Mouse (Mus musculus): Measurements from ENCODE around the gene Pakap. TPM values are rescaled to one million over a fixed set of nuclear protein-coding genes. Genes with fewer than 3 reads are reported as not detected.

Gene Pakap
- total RNA-seq, 2 experiments from 2014 or later = 6.7 to 7.0 TPM

GRCm38 (mm10) chr4:57626921-57627320 lies 58.9 kb downstream of the Pakap start:
- DNase-seq = no peak

DNA sequence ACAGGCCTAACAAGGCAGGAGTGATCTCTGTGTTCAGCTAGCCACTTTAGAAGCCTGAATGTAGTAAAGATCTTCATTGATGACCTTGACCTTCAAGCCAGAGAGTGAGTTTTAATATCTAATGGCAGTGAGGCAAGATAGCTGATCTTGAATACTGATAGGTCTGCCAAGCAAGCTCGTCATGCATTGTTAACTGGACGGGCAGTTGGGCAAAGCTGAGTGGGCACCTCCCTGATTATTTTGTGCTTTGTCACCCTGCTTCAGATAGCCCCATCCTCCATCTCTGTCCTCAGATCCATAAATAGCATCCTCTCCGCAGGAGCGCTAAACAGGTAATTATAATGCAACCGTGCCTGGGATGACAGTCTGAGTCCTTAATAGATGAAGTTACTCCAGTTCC lies 64.4 kb downstream of the Pakap start:
- no peak for DNase-seq

DNA sequence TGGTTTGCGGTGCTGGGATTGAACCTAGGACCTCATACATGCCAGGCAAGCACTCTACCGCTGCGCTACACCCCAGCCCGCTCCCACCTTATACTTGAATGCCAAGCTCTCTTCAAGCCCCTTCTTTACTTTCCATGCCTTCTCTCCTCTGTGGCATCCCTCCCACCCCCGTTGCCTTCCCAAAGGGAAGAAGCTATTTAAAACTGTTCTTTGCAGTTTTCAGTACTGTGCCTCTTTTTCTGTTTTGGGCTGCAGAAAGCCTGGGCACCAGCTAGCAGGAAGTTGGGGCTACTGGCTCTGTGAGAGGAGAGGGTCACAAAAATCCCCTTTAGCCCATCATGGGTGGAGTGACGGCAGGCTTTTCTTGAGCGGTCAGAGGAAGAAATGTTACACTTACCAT lies 65.1 kb downstream of the Pakap start:
- no peak for DNase-seq

DNA sequence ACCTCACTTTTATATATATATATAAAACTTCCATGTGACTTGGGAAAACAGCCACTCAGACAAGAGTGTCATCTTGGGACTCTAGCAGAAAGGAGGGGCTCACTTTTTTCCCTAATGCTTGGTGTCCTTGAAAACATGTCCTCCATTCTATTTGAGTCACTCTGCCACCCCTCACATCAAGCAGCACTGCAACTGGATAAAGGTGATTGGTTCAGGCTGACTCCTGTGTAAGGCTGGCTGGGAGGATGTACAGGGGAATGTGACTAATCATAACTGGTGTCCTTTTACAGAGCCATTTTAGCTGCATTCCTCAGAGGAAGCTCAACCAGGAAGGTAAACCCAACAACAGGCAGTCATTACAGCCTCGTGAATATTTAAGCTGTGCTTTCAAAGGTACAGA lies 67.0 kb downstream of the Pakap start:
- DNase-seq = no peak

GRCm38 (mm10) chr4:57636782-57637482 lies 69.0 kb downstream of the Pakap start:
- no peak for DNase-seq

DNA sequence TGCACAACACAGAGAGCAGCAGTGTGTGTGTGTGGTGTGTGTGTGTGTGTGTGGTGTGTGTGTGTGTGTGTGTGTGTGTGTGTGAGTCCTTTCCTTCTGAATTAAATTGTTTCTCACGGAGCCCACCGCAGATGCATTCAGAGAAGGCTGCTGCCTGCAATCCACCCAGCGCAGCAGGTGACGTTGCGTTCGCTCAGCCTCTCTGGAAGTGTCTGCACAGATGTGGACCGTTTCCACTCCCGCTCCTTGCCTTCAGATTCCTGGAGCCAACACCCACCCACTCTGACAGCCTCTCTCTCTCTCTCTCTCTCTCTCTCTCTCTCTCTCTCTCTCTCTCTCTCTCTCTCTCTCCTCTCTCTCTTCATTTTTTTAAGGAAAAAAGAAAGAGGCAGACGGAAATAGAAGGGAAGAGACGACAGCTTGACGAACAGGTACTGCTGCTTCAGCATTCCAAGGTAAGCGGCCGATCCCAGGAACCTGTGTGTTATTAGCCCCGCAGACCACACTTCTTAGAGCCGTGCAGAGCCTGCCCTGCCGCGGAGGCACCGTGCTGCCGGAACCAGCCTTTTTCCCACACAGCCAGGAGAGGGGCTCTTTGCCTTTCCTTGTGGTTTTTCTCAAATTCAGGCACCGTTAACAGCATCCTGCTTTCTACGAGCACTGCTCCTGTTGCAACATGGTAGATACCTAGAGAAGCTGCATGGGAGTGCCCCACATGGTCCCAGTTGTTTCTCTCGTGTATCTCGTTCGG lies 69.8 kb downstream of the Pakap start:
- DNase-seq = no peak

DNA sequence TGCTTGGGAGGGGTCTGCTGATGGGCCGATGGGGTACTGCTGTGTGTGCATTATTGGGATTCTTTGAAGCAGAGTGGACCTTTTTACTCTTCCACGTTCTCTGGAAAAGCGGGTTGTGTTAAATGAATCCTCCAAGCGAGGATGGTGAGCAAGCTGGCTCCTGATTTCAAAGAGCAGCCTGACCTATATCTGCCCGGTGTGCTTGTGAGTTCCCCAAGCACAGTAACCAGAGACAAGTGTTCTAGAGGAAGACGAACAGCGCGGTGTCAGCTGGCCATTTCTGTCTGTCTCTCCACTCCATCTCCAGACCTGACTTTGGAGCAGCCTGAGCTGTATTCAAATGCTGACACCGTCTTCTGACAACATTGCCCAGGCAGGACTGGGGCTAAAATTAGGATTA lies 71.0 kb downstream of the Pakap start:
- no peak for DNase-seq

GRCm38 (mm10) chr4:57640222-57640621 lies 72.2 kb downstream of the Pakap start:
- DNase-seq = no peak

GRCm38 (mm10) chr4:57640971-57641370 lies 73.0 kb downstream of the Pakap start:
- DNase-seq = no peak

DNA sequence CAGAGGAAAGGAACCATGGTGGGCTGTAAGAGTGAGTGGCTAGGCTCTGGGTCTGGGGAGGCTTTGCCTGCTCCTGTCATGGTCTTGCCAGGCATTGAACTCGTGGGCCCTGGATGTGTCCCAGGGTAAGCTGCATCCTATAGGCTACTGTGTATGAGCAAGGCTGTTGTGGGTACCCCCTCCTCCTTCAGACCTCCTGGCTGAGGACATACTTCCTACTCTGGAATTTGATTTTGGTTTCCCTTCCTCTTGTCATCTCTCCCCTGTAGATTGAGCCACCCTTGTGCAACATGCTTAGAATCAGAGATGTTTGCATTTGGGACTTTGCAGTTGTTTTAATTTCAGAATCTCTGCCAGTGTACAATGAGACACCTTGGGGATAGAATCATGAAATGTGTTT lies 83.0 kb downstream of the Pakap start:
- DNase-seq = no peak

DNA sequence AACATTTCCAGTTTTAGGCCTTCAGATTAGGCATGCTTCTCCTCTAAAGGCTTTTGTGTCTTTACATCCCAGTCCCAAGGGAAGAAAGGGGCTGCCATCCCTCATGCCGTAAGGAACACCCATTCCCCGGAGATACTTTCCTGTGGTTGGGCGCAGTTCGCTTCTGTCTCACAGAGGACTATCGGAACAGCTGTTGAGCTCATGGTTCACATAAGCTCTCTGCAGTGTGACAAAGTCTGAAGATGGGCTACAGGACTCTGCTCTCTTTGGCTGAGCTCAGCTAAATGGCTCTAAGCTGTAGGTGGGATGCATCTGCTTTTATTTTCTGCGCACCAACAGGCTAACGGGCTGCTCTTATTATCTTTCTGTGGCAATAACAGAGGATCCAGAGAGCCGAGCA lies 83.6 kb downstream of the Pakap start:
- DNase-seq = no peak

- no peak for DNase-seq
Measured at GRCm38 (mm10) chr4:57652185-57652904, 84.4 kb downstream of the Pakap start.

DNA sequence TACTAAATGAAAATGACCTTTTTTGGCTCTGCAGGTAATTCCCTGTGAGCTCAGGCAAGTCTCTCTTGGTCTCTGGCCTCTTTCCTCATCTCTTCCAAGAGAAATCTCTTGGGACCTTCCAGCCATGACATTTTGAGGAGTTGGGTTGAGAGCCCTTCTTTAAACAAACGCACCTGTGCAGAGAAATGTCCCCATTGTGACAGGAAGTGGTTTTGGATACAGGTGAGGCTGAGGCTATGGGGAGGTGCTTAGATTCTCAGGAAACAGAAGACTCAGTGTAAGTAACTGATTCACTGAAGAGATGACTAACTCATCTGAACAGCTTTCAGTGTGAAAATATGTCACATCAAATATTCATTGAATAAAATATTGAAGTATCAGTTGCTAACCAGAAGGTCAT lies 88.0 kb downstream of the Pakap start:
- DNase-seq = no peak

GRCm38 (mm10) chr4:57656388-57656787 lies 88.4 kb downstream of the Pakap start:
- no peak for DNase-seq

DNA sequence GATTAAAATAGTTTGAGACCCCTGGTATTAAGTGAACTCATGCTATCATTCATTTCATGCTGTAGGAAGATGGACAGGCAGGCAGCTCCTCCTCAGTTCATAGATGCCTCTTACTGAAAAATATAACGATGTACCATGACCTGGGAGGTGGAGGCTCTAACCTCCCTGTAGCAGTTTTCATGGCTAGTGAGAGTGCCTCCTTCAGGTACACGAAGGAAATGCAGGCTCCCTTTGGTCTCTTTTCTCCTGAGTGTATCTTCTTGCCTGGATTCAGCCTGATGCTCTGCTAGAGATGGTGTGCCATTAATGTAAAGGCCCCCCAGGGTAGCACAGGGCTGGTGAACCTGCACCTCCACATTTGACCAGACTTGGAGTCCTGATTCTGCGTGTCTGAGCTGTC lies 88.9 kb downstream of the Pakap start:
- DNase-seq = no peak

GRCm38 (mm10) chr4:57660470-57660869 lies 92.5 kb downstream of the Pakap start:
- DNase-seq = no peak

DNA sequence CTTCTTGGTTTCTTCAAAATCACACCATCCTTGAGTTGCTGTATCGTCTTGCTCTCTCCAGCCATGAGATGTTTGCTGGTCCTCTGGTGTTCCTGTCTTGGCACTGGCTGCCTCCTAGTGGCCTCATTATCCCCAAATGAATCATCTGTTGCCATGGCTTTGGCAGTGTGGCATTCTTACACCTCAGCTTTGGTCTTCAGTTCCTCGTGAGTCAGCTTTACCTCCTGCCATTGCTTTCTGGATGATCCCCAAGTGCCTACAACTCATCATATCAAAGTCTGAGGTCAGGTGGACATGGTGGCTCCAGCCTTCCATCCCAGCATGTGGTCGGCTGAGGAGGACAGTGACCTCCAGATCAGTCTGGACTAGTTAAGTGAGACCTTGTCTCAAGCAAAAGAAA lies 98.1 kb downstream of the Pakap start:
- DNase-seq = no peak

DNA sequence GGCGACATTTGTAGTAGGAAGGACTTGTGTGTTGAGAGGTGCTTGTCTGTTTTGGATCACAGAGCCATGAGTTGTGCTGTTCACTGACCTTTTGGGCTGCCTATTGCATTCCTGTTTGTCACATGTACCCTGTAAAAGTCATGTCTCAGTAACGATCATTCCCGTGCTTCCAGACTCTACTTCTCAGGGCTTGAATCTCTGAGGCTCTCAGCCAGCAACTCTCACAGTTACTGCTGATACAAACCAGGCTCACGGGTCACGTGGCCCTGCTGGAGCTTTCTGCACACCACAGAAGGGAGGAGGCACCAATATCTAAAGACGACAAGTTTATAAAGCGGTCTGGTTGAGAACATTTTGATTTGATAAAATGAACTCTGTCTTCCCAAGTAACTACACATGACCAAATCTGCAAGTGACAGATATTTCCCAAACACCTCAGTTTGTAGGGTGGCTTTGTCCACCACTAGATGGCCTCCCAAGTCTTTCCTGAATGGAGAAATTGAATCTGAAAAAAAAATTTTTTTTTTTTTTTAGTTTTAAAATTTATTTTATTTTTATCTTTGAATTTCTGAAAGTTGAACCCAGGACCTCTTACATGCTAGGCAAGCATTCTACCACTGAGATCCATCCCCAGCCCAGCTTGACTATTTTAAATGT lies 103.0 kb downstream of the Pakap start:
- DNase-seq = no peak

DNA sequence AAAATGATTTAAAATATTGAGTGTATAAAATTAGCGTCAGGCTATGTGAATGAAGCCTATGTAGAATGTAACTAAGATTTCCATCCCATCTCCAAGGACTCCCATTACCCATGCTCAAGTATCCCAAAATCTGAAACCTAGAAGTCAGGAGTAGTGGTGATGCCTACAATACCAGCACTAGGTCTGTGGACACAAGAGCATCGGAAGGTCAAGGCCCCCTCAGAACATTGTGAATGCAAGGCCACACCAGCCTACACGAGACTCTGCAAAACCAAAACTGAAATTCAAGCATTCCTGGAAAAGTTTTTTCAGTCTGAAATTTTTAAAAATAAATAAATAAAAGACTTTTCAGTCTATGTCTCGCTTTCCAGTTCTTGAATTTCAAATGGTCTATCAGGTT lies 104.6 kb downstream of the Pakap start:
- no peak for DNase-seq

DNA sequence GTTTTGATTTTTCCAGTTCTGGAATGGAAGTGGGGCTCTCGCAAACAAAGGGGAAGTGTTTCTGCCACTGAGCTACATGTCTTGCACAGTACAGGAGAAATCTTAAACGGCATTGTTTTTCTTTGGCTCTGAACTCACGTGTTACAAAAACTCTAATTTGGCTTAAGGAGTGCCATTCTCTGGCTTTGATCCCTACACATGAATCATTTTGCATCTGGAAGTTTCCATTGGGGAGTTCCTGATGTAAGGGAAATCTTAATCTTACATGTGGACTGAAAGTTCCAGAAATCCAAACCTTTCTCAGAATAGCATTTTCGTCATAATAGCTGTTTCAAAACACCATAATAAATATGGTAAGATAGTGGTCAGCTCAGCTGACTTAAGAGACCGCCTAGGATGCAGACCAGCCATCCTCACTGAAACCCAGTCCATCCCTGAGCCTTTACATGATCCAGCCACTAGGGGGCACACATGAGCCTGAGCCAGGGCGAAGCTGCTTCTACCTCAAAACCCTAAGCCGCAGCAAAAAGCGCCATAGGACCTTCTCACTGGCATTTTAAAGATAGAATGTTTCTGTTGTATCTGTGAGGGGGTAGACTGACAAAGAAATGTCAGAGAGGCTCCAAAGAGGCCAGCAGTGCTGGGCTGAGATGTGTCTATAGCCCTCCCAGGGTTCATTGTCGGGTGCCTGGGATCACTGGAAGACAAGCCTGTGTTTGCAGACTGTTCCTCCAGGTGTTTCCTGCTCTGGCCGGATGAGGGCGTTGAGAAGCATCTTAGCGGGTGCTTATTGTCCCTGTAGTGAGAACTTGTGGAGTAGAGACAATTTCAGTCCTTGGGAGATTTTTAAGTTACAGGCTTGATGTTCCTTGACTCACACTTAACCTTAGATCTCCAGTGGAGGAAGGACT lies 105.3 kb downstream of the Pakap start:
- DNase-seq = peak; percentile 73

DNA sequence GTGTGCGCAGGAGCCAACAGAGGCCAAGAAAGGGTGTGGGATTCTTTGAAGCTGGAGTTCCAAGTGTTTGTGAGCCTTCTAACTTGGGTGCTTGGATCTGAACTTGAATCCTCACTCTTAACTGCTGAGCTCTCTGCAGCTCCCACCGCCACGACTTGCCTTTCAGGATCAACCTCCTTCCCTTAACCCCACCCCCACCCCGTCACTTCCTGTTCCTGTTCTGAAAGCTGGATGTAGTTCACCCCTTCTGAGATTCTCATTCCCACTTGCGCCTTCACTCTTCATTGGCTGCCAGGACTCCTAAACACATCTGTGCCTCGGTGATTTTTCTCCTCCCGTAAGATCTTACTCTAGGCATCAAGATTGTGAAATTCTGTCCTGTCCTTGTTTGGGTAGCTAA lies 106.4 kb downstream of the Pakap start:
- DNase-seq = no peak

DNA sequence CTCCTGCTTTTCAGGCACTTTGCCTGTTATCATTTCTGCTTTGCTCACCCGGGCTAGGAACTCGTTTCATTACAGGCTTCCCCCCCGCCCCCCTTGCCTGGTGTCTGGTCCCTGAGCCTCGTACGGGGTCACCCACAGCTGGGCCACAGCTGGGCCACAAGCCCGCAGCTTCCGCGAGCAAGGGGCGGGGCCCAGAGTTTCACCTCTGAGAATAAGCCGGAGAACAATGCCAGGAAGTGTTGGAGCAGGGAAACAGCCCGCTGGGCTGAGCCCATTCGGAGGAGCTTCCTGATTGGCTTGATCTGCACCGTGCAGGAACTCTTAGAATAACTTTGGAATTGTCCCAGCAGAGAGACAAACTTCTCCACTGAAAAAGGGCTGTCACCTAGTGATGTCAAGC lies 107.4 kb downstream of the Pakap start:
- DNase-seq = peak; percentile 79
